Mouse (Mus musculus) kidney, embryonic 16.5 days (tissue): ENCODE results near the gene Cops9. TPM values are rescaled to one million over a fixed set of nuclear protein-coding genes. Genes with fewer than 3 reads are reported as not detected.
A peak's percentile ranks its signal among the peaks of the same experiment; 100 is the strongest.

Experiments used
- ATAC-seq: fragments of 200-750 bp; cut with Nextera tagmentation; 2 replicates; pipeline ENCODE4 v1.8.0; 2017; ENCODE audit warnings: moderate TSS enrichment; ENCODE audit not compliant: low FRiP score, low TSS enrichment
- H3K27ac ChIP-seq: fragments of 300-500 bp; sonication (generic); 2 replicates; pipeline ENCODE4 v1.5.1; 2014; ENCODE audit warnings: low read length
- H3K27me3 ChIP-seq: fragments of 300-500 bp; sonication (generic); 2 replicates; pipeline ENCODE4 v1.6.1; 2014; ENCODE audit warnings: low read length, control low read depth, mixed read lengths; ENCODE audit not compliant: insufficient read depth
- H3K36me3 ChIP-seq: fragments of 300-500 bp; sonication (generic); 2 replicates; pipeline ENCODE4 v1.6.1; 2014; ENCODE audit warnings: low read length, control low read depth, mixed read lengths; ENCODE audit not compliant: insufficient read depth
- H3K4me1 ChIP-seq: fragments of 300-500 bp; sonication (generic); 2 replicates; pipeline ENCODE4 v1.6.1; 2014; ENCODE audit warnings: low read length, control low read depth, mixed read lengths; ENCODE audit not compliant: insufficient read depth
- H3K4me2 ChIP-seq: fragments of 300-500 bp; sonication (generic); replicated peaks from 2 replicates; pipeline ENCODE4 v1.6.1; 2014; ENCODE audit warnings: low read depth, low read length
- H3K4me3 ChIP-seq: fragments of 300-500 bp; sonication (generic); 2 replicates; pipeline ENCODE4 v1.5.1; 2014; ENCODE audit warnings: mild to moderate bottlenecking, low read length
- H3K9ac ChIP-seq: fragments of 300-500 bp; sonication (generic); replicated peaks from 2 replicates; pipeline ENCODE4 v1.6.1; 2014; ENCODE audit warnings: low read length
- H3K9me3 ChIP-seq: fragments of 300-500 bp; sonication (generic); 2 replicates; pipeline ENCODE4 v1.6.1; 2016; ENCODE audit warnings: low read length, control low read depth
- WGBS: fragments of 180-500 bp; shearing (Covaris S2); extraction: QIAGEN DNeasy Blood & Tissue Kit; methylation state at CpG from one replicate; pipeline ENCODE4 v1.1.7; 2014; 5-methylcytosine and 5-hydroxymethylcytosine counted together
- polyA plus RNA-seq: library from polyadenylated mRNA; unstranded; fragments of >200 nt; fragmentation: Nextera tagmentation; extraction: Ambion mirVana; gene quantifications from 2 replicates; pipeline ENCODE4 v1.2.1, GENCODE M21; 2015

Gene Cops9
- 369 and 396 TPM in 2 replicates for polyA plus RNA-seq

- peak within 1 kb of the TSS; percentile 95 for H3K4me3 ChIP-seq
- no peaks in the 10 kb centered on the region for H3K9me3 ChIP-seq
- peak within 1 kb of the TSS; percentile 98 for H3K4me2 ChIP-seq
- 0 out of 2 replicates have a peak within 1 kb of the TSS, but pooled peaks have one; percentile 51 for H3K27ac ChIP-seq
- peaks cover 15% of the 10 kb centered on the region for H3K4me1 ChIP-seq
- ATAC-seq: peak; percentile 95
- 1% methylated on average over 50 of the region's 50 CpGs for WGBS
- H3K36me3 ChIP-seq: peaks cover 22% of the 10 kb centered on the region
- H3K9ac ChIP-seq: peak within 1 kb of the TSS; percentile 97
- H3K27me3 ChIP-seq: no peaks in the 10 kb centered on the region
These were observed at the start of gene Cops9 for GRCm38 (mm10) chr1:92641514-92642272. Gene Cops9, minus strand, starts transcription at chr1:92641985.

DNA sequence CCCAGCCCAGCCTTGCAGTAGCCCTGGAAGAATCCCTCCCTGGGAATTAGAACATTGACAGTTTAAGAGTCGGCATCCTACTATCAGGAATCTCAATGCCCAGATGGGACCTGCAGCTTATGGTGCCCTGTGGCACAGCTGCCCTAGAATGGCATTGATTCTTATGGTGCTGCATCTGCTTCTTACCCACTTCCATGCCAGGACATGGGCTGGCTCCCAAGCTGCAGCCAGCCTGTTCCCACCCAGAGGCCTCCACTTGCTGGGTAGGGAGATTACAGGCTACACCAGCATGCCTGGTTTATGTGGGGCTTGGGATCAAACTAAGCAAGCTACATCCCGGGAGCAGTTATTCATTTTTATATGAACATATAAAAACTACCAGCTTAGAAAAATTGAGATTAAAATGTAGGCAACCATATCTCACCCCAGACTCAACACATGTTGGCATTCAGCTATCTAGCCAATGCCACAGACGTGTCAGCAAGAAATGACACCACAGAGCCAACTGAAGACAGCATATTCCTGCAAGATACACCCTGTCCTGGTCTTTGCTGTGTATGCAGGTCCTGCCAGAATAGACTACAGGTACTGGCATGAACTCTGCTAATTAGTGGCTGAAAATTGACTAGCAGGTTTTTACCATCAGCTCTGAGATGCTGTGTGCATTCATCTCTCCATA is 49.5 kb upstream of the Cops9 start:
- no peaks in the 10 kb centered on the region for H3K9me3 ChIP-seq
- no peak overlapping the region for H3K9ac ChIP-seq
- no peaks in the 10 kb centered on the region for H3K27me3 ChIP-seq
- H3K36me3 ChIP-seq: no peaks in the 10 kb centered on the region
- H3K4me3 ChIP-seq: no peak overlapping the region
- ATAC-seq: no peak
- peaks cover 8% of the 10 kb centered on the region for H3K4me1 ChIP-seq
- no peak overlapping the region for H3K4me2 ChIP-seq
- no peak overlapping the region for H3K27ac ChIP-seq
- 82% methylated on average over 3 of the region's 3 CpGs for WGBS

DNA sequence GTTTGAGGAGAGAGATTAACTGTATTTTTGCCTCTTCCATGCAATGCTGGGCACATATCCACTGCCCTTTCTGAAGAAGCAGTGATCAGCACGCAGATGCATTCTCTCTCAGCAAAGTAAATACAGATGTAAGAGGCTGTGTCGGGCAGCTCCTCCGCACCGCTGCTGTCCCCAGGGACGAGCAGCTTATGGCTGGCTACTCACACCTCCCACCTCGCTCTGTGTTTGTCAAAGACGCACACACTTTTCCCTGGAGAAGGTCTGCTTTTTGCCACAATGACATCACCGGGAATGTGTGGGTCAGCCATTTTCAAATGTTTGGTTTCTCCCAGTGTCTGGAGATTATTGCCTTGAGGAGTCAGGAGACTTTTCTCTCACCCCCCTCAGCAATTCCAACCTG is 45.2 kb upstream of the Cops9 start:
- WGBS: 7% methylated on average over 8 of the region's 8 CpGs
- H3K4me2 ChIP-seq: no peak overlapping the region
- H3K9me3 ChIP-seq: no peaks in the 10 kb centered on the region
- 0 out of 2 replicates have a peak, but pooled peaks have one; percentile 42 for ATAC-seq
- peak overlapping the region; percentile 63 for H3K27ac ChIP-seq
- H3K9ac ChIP-seq: no peak overlapping the region
- H3K27me3 ChIP-seq: no peaks in the 10 kb centered on the region
- H3K36me3 ChIP-seq: no peaks in the 10 kb centered on the region
- H3K4me3 ChIP-seq: no peak overlapping the region
- peaks cover 12% of the 10 kb centered on the region for H3K4me1 ChIP-seq

DNA sequence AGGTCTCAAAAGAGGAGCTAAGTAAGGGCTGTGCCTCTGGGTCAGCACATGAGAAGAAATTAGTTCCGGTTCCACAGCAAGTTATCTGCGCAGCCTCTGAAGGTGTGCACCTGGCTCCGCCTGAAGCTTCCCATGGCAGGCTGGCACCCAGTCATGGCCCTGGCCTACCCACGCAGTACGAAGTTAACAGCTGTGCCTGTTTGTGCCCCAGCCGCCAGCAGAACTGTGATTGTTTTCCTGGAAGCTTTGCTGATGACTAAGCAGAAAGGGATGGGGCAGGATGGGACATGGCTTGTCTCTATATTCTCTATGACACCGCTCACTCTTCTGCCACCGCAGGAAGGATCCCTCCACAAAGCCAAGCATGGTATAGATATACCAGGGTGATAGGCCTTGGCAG is 41.4 kb upstream of the Cops9 start:
- Histone ChIP-seq H3K36me3 (no peaks in the 10 kb centered on the region), H3K27me3 (0 out of 2 replicates have a peak, but pooled peaks cover 3% of the 10 kb centered on the region), H3K4me1 (peaks cover 22% of the 10 kb centered on the region), H3K27ac (no peak overlapping the region), H3K9me3 (no peaks in the 10 kb centered on the region), H3K4me2 (no peak overlapping the region), H3K9ac (no peak overlapping the region), H3K4me3 (no peak overlapping the region)
- ATAC-seq: no peak
- 87% methylated on average over 8 of the region's 8 CpGs for WGBS

GRCm38 (mm10) chr1:92680668-92681603 is 39.2 kb upstream of the Cops9 start:
- 14% methylated on average over 16 of the region's 16 CpGs for WGBS
- Histone ChIP-seq H3K27ac (peak overlapping the region; percentile 54; the same call in 1 of the 2 replicates), H3K4me2 (peak overlapping the region; percentile 32; the same call in 1 of the 2 replicates), H3K9ac (no peak overlapping the region), H3K4me1 (peaks cover 10% of the 10 kb centered on the region; the same call in 1 of the 2 replicates), H3K36me3 (no peaks in the 10 kb centered on the region), H3K4me3 (no peak overlapping the region), H3K27me3 (0 out of 2 replicates have a peak, but pooled peaks cover 3% of the 10 kb centered on the region), H3K9me3 (no peaks in the 10 kb centered on the region)
- ATAC-seq: peak; percentile 90

- Histone ChIP-seq H3K9ac (no peak overlapping the region), H3K36me3 (no peaks in the 10 kb centered on the region), H3K4me3 (no peak overlapping the region), H3K9me3 (no peaks in the 10 kb centered on the region), H3K4me1 (peaks cover 10% of the 10 kb centered on the region; the same call in 1 of the 2 replicates), H3K27ac (no peak overlapping the region), H3K4me2 (no peak overlapping the region), H3K27me3 (0 out of 2 replicates have a peak, but pooled peaks cover 3% of the 10 kb centered on the region)
- WGBS: 95% methylated on average over 5 of the region's 5 CpGs
- no peak for ATAC-seq
These were observed 37.0 kb upstream of the Cops9 start for GRCm38 (mm10) chr1:92678757-92679156.

- WGBS: 42% methylated on average over 3 of the region's 3 CpGs
- Histone ChIP-seq H3K9me3 (no peaks in the 10 kb centered on the region), H3K36me3 (no peaks in the 10 kb centered on the region), H3K4me3 (no peak overlapping the region), H3K27me3 (0 out of 2 replicates have a peak, but pooled peaks cover 3% of the 10 kb centered on the region), H3K4me2 (no peak overlapping the region), H3K4me1 (peaks cover 10% of the 10 kb centered on the region; the same call in 1 of the 2 replicates), H3K27ac (no peak overlapping the region), H3K9ac (no peak overlapping the region)
- no peak for ATAC-seq
These were observed 34.8 kb upstream of the Cops9 start for GRCm38 (mm10) chr1:92676676-92676975.

DNA sequence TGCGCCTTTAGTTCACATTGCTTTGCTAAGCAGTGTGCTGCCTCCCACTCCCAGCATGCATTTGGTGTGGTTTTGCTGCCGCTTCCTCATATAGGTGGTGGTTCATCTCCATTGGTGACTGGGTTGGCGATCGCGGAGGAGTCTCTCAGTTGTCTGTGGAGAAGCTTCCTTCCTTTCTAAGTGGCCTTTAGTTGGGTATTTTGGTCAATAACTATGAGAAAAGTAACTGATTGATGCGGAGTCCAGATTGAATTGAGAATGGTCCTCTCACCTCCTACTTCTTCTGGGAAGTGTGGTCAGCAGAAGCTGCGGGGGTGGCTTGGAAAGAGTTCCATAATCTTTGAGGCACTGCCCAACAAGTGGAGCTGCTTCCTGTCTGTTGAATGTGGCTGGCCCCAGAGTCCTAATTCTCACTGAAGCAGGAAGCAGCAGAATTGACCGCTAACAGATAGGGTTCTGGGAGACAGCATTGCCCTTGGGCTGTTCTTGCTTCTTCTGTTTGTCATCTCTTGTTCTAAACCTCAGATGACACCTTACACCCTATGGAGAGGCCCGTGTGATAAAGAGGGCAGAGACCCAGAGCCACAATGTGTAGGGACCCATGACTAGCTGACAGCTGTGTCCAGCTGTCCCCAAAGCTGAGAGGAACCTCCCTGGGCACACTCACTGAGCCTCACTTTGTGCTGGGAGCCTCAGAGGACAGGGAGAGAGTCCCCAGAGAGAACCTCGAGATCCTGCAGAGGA is 34.3 kb upstream of the Cops9 start:
- Histone ChIP-seq H3K9ac (no peak overlapping the region), H3K27ac (no peak overlapping the region), H3K9me3 (no peaks in the 10 kb centered on the region), H3K27me3 (0 out of 2 replicates have a peak, but pooled peaks cover 3% of the 10 kb centered on the region), H3K4me1 (peaks cover 6% of the 10 kb centered on the region; the same call in 1 of the 2 replicates), H3K4me2 (no peak overlapping the region), H3K4me3 (no peak overlapping the region), H3K36me3 (no peaks in the 10 kb centered on the region)
- WGBS: 69% methylated on average over 10 of the region's 10 CpGs
- 0 out of 2 replicates have a peak, but pooled peaks have one; percentile 4 for ATAC-seq
